ENCODE assay signal across 15 mouse cellular contexts in genomic region chr3:36834832-36835231, GRCm38 (mm10).
"Had no signal": no experiment of that assay in that cellular context is flagged by ENCODE, and none has a peak within 500 bp of the region (broad histone marks: within the 10 kb centered on the region; RNA-seq: fewer than 3 reads in every experiment).

No protein-coding gene starts in this region.

- H3K4me3 ChIP-seq: layer of hippocampus, adult 2 months; left cerebral cortex, adult 2 months; limb, embryonic 12.5 days; limb, embryonic 15.5 days; midbrain, embryonic 12.5 days; myocyte had no signal

- ATAC-seq: liver, postnatal 0 days had no signal

- H3K27ac ChIP-seq: kidney, postnatal 0 days; layer of hippocampus, adult 2 months; left cerebral cortex, adult 2 months; limb, embryonic 12.5 days; limb, embryonic 15.5 days; liver, embryonic 14.5 days had no signal

- H3K27me3 ChIP-seq: limb, embryonic 15.5 days; midbrain, embryonic 12.5 days had no signal

- H3K9ac ChIP-seq: limb, embryonic 12.5 days; limb, embryonic 15.5 days; liver, embryonic 14.5 days; liver, postnatal 0 days; lung, embryonic 14.5 days; midbrain, embryonic 12.5 days had no signal

- H3K36me3 ChIP-seq: limb, embryonic 12.5 days; limb, embryonic 15.5 days; midbrain, embryonic 12.5 days had no signal

- H3K4me2 ChIP-seq: liver, embryonic 11.5 days; midbrain, embryonic 12.5 days had no signal

- H3K9me3 ChIP-seq: limb, embryonic 12.5 days; limb, embryonic 15.5 days; midbrain, embryonic 12.5 days had no signal

- H3K4me1 ChIP-seq: midbrain, embryonic 12.5 days had no signal

- DNase-seq: layer of hippocampus, postnatal 36 days; liver, postnatal 0 days; right cerebral cortex, postnatal 25 days; thymus, adult 18-20 months; thymus, postnatal 36 days had no signal
